Mouse (Mus musculus): Measurements from ENCODE around the gene Dnajc9. TPM values are rescaled to one million over a fixed set of nuclear protein-coding genes. Genes with fewer than 3 reads are reported as not detected.

Gene Dnajc9
- total and polyA plus RNA-seq, 2 experiments from 2014 or later, result 29.2 to 114 TPM

- no peak overlapping the region for H3K4me3 ChIP-seq (ENCODE audit: low read length)
- 71% methylated on average over 7 of the region's 7 CpGs for WGBS
- H3K27ac ChIP-seq, result no peak overlapping the region
- H3K9me3 ChIP-seq (ENCODE audit: low read length), result no peaks in the 10 kb centered on the region
- no peaks in the 10 kb centered on the region for H3K36me3 ChIP-seq (ENCODE audit: insufficient read depth, low read length)
- no peak for TF ChIP-seq CTCF (IDR thresholded peaks at IDR 0.05; ENCODE audit: low read depth)
- H3K9ac ChIP-seq (replicated peaks; ENCODE audit: low read length), result no peak overlapping the region
- H3K27me3 ChIP-seq (ENCODE audit: insufficient read depth, low read length), result no peaks in the 10 kb centered on the region
- H3K4me2 ChIP-seq (ENCODE audit: low read depth, low read length), result no peak overlapping the region
- ATAC-seq (no peak), DNase-seq (ENCODE audit: low spot score) (no peak)
- no peaks in the 10 kb centered on the region for H3K4me1 ChIP-seq (ENCODE audit: insufficient read depth, low read length)
Measured at GRCm38 (mm10) chr14:20422257-20422656, 33.5 kb upstream of the Dnajc9 start.

GRCm38 (mm10) chr14:20400071-20400470 lies 11.4 kb upstream of the Dnajc9 start:
- ATAC-seq, result 0 out of 2 replicates have a peak, but pooled peaks have one; percentile 45

GRCm38 (mm10) chr14:20398864-20399263 lies 10.2 kb upstream of the Dnajc9 start:
- WGBS, result 46% methylated on average over 4 of the region's 4 CpGs
- peak; percentile 19 for DNase-seq (ENCODE audit: low spot score)

More at GRCm38 (mm10) chr14:20400071-20400470, 11.4 kb upstream of the Dnajc9 start:
- H3K4me2 ChIP-seq (ENCODE audit: low read depth, low read length), result no peak overlapping the region
- no peak overlapping the region for H3K9ac ChIP-seq (replicated peaks; ENCODE audit: low read length)
- no peaks in the 10 kb centered on the region for H3K4me1 ChIP-seq (ENCODE audit: insufficient read depth, low read length)
- H3K27me3 ChIP-seq (ENCODE audit: insufficient read depth, low read length), result no peaks in the 10 kb centered on the region
- TF ChIP-seq CTCF (IDR thresholded peaks at IDR 0.05; ENCODE audit: low read depth), result peak; percentile 58
- no peaks in the 10 kb centered on the region for H3K9me3 ChIP-seq (ENCODE audit: low read length)
- H3K27ac ChIP-seq, result no peak overlapping the region
- no peaks in the 10 kb centered on the region for H3K36me3 ChIP-seq (ENCODE audit: insufficient read depth, low read length)
- H3K4me3 ChIP-seq (ENCODE audit: low read length), result no peak overlapping the region
- 63% methylated on average over 1 of the region's 1 CpGs for WGBS
- DNase-seq (ENCODE audit: low spot score), result peak; percentile 31

GRCm38 (mm10) chr14:20397220-20397619 lies 8.5 kb upstream of the Dnajc9 start:
- Histone ChIP-seq H3K4me1 (ENCODE audit: insufficient read depth, low read length) (no peaks in the 10 kb centered on the region), H3K27ac (no peak overlapping the region), H3K4me2 (ENCODE audit: low read depth, low read length) (no peak overlapping the region), H3K36me3 (ENCODE audit: insufficient read depth, low read length) (no peaks in the 10 kb centered on the region), H3K27me3 (ENCODE audit: insufficient read depth, low read length) (no peaks in the 10 kb centered on the region), H3K9me3 (ENCODE audit: low read length) (no peaks in the 10 kb centered on the region), H3K4me3 (ENCODE audit: low read length) (no peak overlapping the region), H3K9ac (replicated peaks; ENCODE audit: low read length) (no peak overlapping the region)
- DNase-seq (ENCODE audit: low spot score), result no peak
- 74% methylated on average over 9 of the region's 9 CpGs for WGBS
- ATAC-seq, result no peak
- TF ChIP-seq CTCF (IDR thresholded peaks at IDR 0.05; ENCODE audit: low read depth), result no peak

More at GRCm38 (mm10) chr14:20398864-20399263, 10.2 kb upstream of the Dnajc9 start:
- Histone ChIP-seq H3K36me3 (ENCODE audit: insufficient read depth, low read length) (no peaks in the 10 kb centered on the region), H3K4me1 (ENCODE audit: insufficient read depth, low read length) (no peaks in the 10 kb centered on the region), H3K9me3 (ENCODE audit: low read length) (no peaks in the 10 kb centered on the region), H3K9ac (replicated peaks; ENCODE audit: low read length) (no peak overlapping the region), H3K27me3 (ENCODE audit: insufficient read depth, low read length) (no peaks in the 10 kb centered on the region), H3K4me2 (ENCODE audit: low read depth, low read length) (no peak overlapping the region), H3K4me3 (ENCODE audit: low read length) (no peak overlapping the region), H3K27ac (no peak overlapping the region)
- ATAC-seq, result no peak
- peak; percentile 31; the same call in 1 of the 2 replicates for TF ChIP-seq CTCF (IDR thresholded peaks at IDR 0.05; ENCODE audit: low read depth)

GRCm38 (mm10) chr14:20393205-20393913 lies 4.6 kb upstream of the Dnajc9 start, which contains the start of gene Mrps16:
Mrps16 (minus strand) TSS chr14:20393634.
- Histone ChIP-seq H3K9me3 (ENCODE audit: low read length) (no peaks in the 10 kb centered on the region), H3K36me3 (ENCODE audit: insufficient read depth, low read length) (peaks cover 5% of the 10 kb centered on the region; the same call in 1 of the 2 replicates), H3K4me3 (ENCODE audit: low read length) (peak within 1 kb of the TSS; percentile 81), H3K9ac (replicated peaks; ENCODE audit: low read length) (peak within 1 kb of the TSS; percentile 85), H3K4me2 (ENCODE audit: low read depth, low read length) (peak within 1 kb of the TSS; percentile 56), H3K27ac (peak within 1 kb of the TSS; percentile 86), H3K27me3 (ENCODE audit: insufficient read depth, low read length) (no peaks in the 10 kb centered on the region), H3K4me1 (ENCODE audit: insufficient read depth, low read length) (no peaks in the 10 kb centered on the region)
- DNase-seq (ENCODE audit: low spot score), result peak; percentile 98
- WGBS, result under 1% methylated on average over 68 of the region's 68 CpGs
- peak; percentile 95 for ATAC-seq
- TF ChIP-seq CTCF (IDR thresholded peaks at IDR 0.05; ENCODE audit: low read depth), result peak; percentile 72

GRCm38 (mm10) chr14:20392326-20392725 lies 3.6 kb upstream of the Dnajc9 start:
- H3K27ac ChIP-seq, result no peak overlapping the region
- no peaks in the 10 kb centered on the region for H3K27me3 ChIP-seq (ENCODE audit: insufficient read depth, low read length)
- H3K4me3 ChIP-seq (ENCODE audit: low read length), result no peak overlapping the region
- peaks cover 7% of the 10 kb centered on the region; the same call in 1 of the 2 replicates for H3K4me1 ChIP-seq (ENCODE audit: insufficient read depth, low read length)
- no peak overlapping the region for H3K9ac ChIP-seq (replicated peaks; ENCODE audit: low read length)
- DNase-seq (ENCODE audit: low spot score) (no peak), ATAC-seq (no peak)
- H3K9me3 ChIP-seq (ENCODE audit: low read length), result no peaks in the 10 kb centered on the region
- TF ChIP-seq CTCF (IDR thresholded peaks at IDR 0.05; ENCODE audit: low read depth), result no peak
- 92% methylated on average over 3 of the region's 4 CpGs for WGBS
- peak overlapping the region; percentile 56; the same call in 1 of the 2 replicates for H3K4me2 ChIP-seq (ENCODE audit: low read depth, low read length)
- peaks cover 5% of the 10 kb centered on the region; the same call in 1 of the 2 replicates for H3K36me3 ChIP-seq (ENCODE audit: insufficient read depth, low read length)
